Mouse (Mus musculus): ENCODE results near the gene Pik3ca. TPM values are rescaled to one million over a fixed set of nuclear protein-coding genes. Genes with fewer than 3 reads are reported as not detected.

Gene Pik3ca
- polyA plus RNA-seq (2012; rRNA removed) = 3.4 and 4.2 TPM in 2 replicates

DNA sequence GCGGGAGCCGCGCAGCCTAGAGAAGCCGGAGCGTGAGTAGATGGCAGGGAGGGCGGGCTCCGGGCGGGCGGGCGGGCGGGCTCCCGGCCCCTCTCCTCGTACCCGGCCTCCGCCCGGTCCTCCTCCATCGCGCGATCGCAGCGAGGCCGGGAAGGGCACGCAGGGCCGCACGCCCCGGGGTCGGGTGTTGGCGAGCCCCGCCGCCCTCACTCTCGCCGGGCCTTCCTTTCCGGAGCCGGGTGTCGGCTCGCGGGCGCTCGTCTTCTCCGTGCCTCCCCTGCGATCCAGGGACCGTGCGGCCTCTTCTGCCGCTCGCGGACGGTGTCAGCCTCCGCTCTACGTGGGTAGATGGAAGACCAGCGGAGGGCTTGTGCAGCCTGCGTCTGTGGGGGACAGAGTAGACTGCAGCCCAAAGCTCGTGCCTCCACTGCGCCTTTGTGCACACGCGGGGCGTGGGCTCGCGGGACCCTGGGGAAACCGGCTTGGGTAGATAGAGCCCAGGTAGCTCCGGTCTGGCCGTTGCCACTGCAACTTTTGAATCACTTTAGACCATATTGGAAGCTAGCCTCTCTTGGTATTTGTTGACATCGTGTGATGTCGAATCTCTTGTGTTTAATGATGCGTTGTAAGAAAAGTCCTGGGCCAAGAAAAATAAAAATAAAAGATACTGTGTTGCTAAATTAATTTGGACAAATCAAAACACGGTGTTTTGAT, at the start of gene Pik3ca:
Gene Pik3ca, plus strand, starts transcription at position 211 of the 714 bp plus-strand sequence.

DNA sequence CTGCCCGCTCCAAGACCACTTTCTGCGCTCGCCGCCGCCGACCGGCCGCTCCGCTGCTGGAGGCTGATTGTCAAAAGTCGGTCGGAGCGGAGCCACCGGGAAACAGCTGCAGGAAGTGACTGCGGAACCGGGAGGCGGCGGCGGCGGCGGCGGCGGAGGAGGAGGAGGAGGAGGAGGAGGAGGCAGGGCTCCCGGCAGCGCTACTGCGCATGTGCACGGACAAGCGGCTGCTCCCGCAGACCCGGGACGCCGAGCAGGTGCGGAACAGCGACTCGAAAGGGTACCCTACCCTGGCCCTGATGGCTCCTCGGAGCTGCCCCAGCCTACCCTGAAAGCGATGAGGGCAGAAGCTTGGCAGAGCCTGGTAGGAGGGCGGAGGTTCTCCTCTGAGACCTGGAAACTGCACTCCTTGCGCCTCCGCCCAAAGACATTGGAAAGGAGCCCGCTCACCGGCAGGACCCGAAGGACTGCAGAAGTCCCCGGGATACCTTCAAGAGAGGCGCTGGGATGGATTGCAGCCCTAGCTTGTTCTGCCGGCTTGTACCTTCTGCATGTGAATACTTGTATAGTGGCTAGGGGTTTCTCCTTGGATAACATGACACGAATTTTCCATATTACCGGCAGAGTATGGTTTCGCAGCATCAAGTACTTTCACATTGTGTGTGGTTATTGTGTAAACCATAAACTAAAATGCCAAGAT, 31.8 kb upstream of the Pik3ca start, which contains the start of gene Zmat3:
Gene Zmat3, minus strand, starts transcription at position 469 of the 700 bp plus-strand sequence.

GRCm38 (mm10) chr3:32492097-32493090, 94.9 kb downstream of the Pik3ca start, which contains the start of gene Kcnmb3:
Gene Kcnmb3, minus strand, starts transcription at chr3:32492231.

GRCm38 (mm10) chr3:32509496-32510374, 112.3 kb downstream of the Pik3ca start, which contains the start of gene Zfp639:
Gene Zfp639, plus strand, starts transcription at chr3:32510259.

Other genes with a start within 250 kb of the Pik3ca start
- gene Zmat3, start 31.7 kb upstream of the Pik3ca start, polyA plus RNA-seq (2012; rRNA removed) = 9.8 and 12.7 TPM in 2 replicates
- 0.26 and 0.43 TPM in 2 replicates for gene Kcnmb3, start 94.6 kb downstream of the Pik3ca start, polyA plus RNA-seq (2012; rRNA removed)
- 37.1 and 43.6 TPM in 2 replicates for gene Zfp639, start 112.6 kb downstream of the Pik3ca start, polyA plus RNA-seq (2012; rRNA removed)
- gene Mfn1, start 131.8 kb downstream of the Pik3ca start, polyA plus RNA-seq (2012; rRNA removed) = 9.8 and 11.9 TPM in 2 replicates
- 35.7 and 49.5 TPM in 2 replicates for gene Gnb4, start 218.9 kb downstream of the Pik3ca start, polyA plus RNA-seq (2012; rRNA removed)

Measured in ovary, adult 2 months (tissue).